Mouse (Mus musculus) liver, embryonic 12.5 days (tissue): ENCODE measurements around the gene Poldip2. TPM values are rescaled to one million over a fixed set of nuclear protein-coding genes. Genes with fewer than 3 reads are reported as not detected.

Experiments
- polyA plus RNA-seq: library from polyadenylated mRNA; unstranded; fragments of >200 nt; fragmentation: Nextera tagmentation; extraction: Ambion mirVana; gene quantifications from 2 replicates; pipeline ENCODE4 v1.2.1, GENCODE M21; 2016

Poldip2 gene
- polyA plus RNA-seq, 1 experiment from 2014 or later, result 96.7 TPM

Other genes starting within 250 kb of the Poldip2 start
- gene BC030499, start 221.4 kb upstream of the Poldip2 start, polyA plus RNA-seq, result 0.22 and 0.23 TPM in 2 replicates
- gene Spag5, start 210.7 kb upstream of the Poldip2 start, polyA plus RNA-seq, result 38.6 and 40.0 TPM in 2 replicates
- gene Aldoc, start 189.2 kb upstream of the Poldip2 start, polyA plus RNA-seq, result 4.7 and 5.1 TPM in 2 replicates
- gene Pigs, start 183.8 kb upstream of the Poldip2 start, polyA plus RNA-seq, result 40.8 and 42.6 TPM in 2 replicates
- 46.5 and 50.4 TPM in 2 replicates for gene Unc119, start 168.7 kb upstream of the Poldip2 start, polyA plus RNA-seq
- gene Foxn1, start 125.6 kb upstream of the Poldip2 start, polyA plus RNA-seq, result not detected in 2 replicates
- 0.05 TPM in 1 of 2 replicates, not detected in the other for gene Slc13a2, start 90.0 kb upstream of the Poldip2 start, polyA plus RNA-seq
- 5.7 and 6.3 TPM in 2 replicates for gene Slc46a1, start 46.5 kb upstream of the Poldip2 start, polyA plus RNA-seq
- 0.25 and 0.38 TPM in 2 replicates for gene Sarm1, start 14.4 kb upstream of the Poldip2 start, polyA plus RNA-seq
- gene Vtn, start 13.1 kb upstream of the Poldip2 start, polyA plus RNA-seq, result 206 and 223 TPM in 2 replicates
- gene Sebox, start 8.7 kb upstream of the Poldip2 start, polyA plus RNA-seq, result 0.12 TPM in 1 of 2 replicates, not detected in the other
- 40.6 and 41.7 TPM in 2 replicates for gene Tmem199, start within 50 bp of the Poldip2 start, polyA plus RNA-seq
- 22.3 and 22.6 TPM in 2 replicates for gene Tnfaip1, start 24.1 kb downstream of the Poldip2 start, polyA plus RNA-seq
- gene Ift20, start 24.2 kb downstream of the Poldip2 start, polyA plus RNA-seq, result 81.7 and 84.7 TPM in 2 replicates
- gene Tmem97, start 38.6 kb downstream of the Poldip2 start, polyA plus RNA-seq, result 111 and 128 TPM in 2 replicates
- gene Nlk, start 185.2 kb downstream of the Poldip2 start, polyA plus RNA-seq, result 7.6 and 8.6 TPM in 2 replicates
- 30.3 and 32.4 TPM in 2 replicates for gene Ccnq, start 239.5 kb downstream of the Poldip2 start, polyA plus RNA-seq